Mouse (Mus musculus) inflammation-experienced regulatory T-cells, adult 6 months (primary cell): ENCODE measurements around the gene Gpr34. TPM values are rescaled to one million over a fixed set of nuclear protein-coding genes. Genes with fewer than 3 reads are reported as not detected.

Experiments
- ATAC-seq: one replicate; pipeline ENCODE4 v1.8.0; 2017
- polyA plus RNA-seq, 3 experiments: library from polyadenylated mRNA; unstranded; fragments of 100-300 nt; shearing (Covaris generic); gene quantifications; one replicate each; pipeline ENCODE4 v1.2.1; 2017

Gpr34 gene
- polyA plus RNA-seq = 10 to 100 TPM in 2 of 3 experiments, 1 to 10 TPM in 1; 5.4 to 29.1 (median 24.6) TPM

DNA sequence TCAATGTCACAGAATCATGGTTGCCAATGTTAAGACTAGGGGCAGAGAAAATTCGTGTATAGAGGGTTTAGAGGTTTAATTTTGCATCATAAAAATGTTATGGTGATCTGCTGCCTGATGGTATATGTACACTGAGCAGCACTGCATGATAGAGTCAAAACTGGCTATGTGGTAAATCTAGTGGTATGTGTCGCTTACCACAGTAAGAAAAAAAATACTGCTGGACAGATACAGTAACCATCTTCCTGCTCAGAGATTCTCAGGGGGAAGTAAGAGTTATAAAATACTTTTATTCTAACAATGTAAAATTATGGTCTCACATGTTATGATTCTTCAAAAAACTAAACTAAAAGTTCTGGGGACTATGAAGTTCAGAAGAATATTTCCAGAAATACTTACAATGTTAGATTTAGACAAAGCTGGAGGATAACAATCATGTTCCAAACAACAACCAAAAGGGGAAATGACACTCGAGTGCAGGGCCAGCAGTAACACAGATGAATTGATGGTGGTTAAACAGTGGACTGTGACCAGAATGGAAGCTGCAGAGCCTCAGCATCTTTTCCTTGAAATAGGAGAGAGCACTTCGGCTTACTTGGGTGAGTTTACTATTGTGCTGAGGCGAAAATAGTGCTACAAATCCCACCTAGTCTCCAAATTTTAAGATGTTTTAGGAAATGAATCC lies at the start of gene Gpr34:
Gene Gpr34 (plus strand): TSS at position 491 of the 685 bp plus-strand sequence.
- ATAC-seq = no peak

DNA sequence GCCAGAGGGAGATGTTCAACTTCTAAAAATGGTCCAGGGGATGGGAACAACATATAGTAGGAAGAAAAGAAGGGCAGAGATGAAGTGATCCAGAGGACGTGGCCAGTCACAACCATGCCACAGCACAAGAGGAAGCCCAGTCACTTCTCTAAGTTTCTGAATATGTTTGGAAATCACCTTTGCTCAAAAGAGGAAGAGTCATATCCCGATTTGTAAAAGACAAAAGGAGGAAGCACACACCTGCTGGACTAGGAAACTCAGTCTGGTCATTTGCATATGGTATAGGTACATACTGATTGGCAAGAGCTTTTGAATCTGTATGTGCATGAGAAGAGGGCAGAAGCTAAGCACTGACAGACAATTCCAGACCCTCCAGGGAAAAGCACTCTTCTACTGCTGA lies 32.5 kb upstream of the Gpr34 start:
- no peak for ATAC-seq

DNA sequence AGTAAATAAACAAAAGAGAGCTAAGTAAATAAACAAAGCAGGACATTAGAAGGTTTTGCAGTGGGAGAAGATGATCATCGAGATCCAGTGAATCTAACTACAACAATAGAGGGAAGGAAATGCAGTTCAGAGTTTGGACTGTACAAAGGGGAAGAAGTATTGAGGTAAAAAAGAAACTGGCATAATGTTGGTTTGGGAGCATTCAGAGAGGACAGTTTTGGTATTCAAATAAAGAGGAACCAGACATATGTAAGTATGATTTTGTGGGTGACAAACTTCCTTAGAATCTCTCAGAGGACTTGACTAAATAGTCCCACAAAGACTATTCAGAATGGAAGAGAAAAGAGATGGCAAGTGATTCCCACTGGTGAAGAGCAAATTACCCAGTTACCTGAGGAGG lies 31.9 kb upstream of the Gpr34 start:
- no peak for ATAC-seq

DNA sequence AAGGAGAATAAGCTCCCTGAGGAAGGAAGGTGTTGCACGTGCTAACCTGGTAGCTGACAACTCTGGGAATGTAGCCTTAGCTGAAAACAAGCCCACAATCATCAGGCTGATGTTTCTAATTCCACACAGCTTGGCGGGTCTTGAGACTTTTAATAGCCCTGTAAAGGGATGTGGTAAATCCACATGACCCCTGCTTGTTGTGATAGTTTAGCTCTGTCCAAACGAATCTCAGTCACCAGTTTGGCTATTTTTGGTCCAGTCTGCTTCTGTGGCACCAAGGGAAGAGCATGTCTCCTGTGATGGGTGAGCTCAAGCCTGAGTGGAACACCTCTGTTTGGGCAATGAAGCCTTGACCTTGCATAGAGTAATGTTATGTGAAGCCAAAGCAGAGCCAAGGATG lies 25.1 kb upstream of the Gpr34 start:
- ATAC-seq = no peak

DNA sequence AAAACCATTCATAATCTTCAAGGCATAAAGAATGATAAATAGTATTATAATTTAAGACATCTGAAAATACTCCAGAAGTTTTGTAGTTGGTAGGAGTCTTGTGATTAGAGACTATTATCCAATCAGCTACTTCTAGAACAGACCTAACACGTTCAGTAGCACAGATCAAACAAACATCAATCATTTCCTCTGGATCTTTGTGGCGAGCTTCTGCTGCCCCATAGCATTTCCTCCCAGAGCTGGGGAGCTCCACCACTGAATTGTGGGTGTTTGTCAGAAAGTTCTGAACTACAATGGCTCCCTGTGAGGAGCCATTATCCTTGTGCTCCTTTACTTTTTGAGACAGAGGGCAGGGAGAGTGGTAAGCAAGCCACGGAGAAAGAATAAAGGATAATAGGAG lies 24.1 kb upstream of the Gpr34 start:
- ATAC-seq = peak; percentile 71

DNA sequence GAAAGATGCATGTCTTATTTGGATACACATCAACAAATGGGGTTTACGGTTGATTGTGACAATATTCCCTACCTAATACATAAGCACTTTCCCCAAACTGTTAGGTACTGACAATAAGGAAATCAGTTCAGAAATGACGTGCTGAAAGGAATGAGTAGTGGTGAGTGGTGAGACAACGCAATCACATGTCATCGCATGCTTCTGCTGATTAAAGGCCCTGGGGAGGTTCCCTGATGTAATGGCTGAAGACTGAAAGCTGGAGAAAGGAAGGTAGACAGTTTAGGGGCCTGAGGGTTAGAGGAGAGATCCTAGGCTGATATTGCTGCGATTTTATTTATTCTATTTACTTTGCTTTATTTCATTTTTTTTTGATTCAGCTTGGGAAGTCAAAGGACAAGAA lies 20.8 kb upstream of the Gpr34 start:
- ATAC-seq = no peak

DNA sequence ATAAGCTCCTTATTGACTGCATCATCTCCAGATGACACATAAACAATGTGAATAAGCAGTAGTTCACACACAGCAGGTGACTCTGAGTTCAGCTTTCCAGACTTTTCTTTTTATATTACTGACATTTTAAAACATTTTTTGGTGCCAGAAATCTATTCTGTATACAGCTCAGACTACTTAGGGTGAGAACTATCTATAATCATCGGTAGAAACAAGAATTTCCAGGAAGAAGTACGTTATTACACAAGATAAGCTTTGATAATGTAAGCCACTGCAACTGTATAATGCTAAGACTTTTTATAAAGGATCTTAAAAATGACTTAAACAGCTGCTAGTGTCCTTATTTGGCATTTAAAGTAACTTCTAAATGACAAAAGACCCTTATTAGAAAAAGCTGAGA lies 19.8 kb upstream of the Gpr34 start:
- no peak for ATAC-seq

DNA sequence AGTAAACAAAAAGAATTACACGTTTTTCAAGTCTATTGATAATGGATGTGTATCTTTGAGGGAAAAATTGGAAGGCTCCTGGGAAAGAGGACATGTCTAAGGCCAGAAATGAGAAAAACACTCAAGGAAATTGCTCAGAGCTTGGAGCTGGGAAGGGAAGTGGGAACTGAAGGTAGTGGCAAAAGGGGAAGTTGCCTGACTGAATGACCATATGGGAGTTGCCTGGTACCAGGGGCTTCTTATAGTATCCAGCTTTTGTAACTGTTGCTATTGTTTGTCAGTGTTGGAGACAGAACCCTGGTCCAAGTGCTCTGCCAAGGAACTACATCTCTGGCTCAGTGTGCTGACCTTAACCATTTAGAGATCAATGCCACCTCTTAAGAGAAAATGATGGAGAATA lies 15.2 kb upstream of the Gpr34 start:
- no peak for ATAC-seq

DNA sequence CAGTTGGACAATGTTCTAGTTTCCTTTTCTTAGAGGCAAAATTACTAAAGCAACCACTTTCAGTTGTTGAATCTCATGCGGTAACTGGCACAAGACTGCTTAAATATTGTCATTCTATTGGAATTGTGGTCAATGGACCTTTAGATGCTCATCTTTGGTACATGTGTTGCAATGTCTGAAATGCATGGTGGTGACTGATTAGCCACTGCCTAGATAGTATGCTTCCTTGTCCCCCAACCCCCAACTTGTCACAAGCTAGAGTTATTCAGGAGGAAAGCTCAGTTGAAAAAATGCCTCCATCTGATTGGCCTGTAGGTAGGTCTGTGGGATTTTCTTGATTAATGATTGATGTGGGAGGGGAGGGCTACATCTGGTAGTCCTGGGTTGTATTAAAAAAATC lies 14.6 kb upstream of the Gpr34 start:
- ATAC-seq = no peak

DNA sequence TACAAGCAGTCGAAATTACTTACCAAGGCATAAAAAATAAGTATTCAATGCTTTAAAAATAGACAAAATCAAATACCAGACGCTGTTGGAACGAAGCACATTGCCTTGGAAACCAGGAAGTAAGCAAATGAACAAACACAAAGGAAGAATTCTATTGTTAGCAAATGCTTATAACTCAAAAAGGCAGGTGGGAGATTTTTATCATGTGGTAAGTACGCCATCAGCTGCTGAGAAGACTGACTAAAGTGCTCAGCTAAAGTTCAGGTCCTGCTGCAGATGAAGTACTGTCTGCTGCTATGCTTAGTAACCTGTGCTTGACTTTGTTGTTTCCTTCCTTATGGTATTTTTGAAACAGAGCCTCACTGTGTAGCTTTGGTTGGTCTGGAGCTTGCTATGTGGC lies 13.4 kb upstream of the Gpr34 start:
- peak; percentile 52 for ATAC-seq

DNA sequence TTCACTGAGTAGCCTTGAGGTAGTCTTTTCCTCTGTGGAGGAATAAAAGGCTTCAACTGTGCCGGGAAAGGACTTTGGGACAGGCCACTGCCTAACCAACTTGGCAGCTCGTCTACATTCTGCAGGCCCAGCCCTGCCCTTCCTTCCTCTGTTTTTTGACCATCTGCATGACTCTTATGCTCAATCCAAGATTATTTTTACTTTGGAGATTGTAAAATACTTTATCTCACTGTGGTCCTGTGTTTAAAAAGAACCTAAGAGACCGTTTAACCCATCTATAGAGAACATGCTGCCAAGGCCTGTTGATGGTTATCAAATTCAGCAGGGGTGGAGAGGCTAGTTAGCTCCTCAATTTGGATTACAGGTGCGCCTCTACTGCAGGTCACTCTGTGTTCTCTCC lies 10.4 kb upstream of the Gpr34 start:
- ATAC-seq = no peak

DNA sequence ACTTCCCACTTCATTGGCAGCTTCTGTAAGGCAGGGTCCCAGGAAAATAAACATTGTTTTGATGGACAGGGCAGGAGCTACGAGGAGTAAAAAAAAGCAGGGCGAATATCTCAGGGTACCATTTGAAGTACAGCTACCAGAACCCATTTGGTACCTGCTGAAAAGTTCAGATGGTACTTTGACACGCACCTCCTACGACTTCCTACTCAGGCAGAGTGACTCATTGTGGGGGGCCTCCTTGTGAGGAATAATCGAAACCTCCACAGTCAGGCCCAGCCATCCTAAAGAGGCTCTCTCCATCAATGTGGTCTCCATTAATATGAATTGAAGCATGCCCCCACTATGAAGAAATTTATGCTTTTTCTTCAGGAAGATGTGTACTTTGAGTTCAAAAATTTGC lies 9.2 kb upstream of the Gpr34 start:
- peak; percentile 75 for ATAC-seq

DNA sequence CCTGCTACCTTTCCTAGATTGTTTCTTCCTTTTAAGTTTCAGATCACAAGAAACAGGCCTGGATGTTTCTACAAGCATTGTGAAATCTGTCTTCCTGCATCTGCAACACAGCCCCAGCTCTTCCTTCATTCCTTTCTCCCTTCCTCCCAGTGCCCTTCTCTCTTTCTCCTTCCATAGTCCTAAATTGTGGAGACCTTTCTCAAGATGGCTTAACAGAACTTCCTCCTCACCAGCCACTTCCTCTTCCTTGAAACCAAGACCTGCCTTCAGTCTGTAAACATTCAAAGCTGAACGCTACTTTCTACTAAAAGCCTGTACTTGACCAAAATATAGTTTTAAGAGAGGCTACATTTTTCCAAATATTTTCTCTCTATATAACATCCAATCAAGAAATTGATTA lies 4.5 kb downstream of the Gpr34 start:
- ATAC-seq = no peak

DNA sequence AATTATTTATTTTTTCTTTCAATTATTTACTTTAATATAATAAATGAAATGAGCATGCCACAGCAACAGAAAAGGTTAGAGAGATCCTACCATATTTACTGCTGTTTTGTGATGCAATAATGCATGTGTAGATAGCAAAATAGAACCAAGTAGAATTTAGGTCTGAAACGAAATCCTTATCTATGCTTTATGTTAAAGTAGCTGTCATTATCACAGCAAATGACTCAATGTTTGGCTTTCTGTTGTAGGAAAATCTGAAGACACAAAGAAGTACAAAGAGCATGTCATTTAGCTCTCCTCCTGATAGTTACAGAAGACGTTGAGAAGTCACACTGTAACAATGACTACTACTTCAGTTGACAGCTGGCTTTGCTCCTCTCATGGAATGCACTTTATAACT lies 7.0 kb downstream of the Gpr34 start:
- no peak for ATAC-seq

DNA sequence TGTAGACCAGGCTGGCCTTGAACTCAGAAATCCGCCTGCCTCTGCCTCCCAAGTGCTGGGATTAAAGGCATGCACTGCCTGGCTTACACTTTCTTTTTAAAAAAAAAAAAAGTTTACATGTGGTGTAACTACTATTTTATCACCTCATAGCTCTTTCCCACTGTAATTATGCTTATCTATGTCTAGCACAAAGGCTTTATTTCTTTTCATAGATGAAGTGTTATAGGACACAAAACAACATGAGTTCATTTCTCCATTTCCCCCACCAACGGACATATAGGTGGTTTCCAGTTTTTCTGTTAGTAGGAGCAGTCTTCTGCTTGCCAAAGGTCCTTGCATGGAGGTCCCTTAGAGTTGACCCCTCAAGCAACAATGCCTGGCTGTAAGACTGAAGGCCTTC lies 20.0 kb downstream of the Gpr34 start:
- ATAC-seq = no peak

DNA sequence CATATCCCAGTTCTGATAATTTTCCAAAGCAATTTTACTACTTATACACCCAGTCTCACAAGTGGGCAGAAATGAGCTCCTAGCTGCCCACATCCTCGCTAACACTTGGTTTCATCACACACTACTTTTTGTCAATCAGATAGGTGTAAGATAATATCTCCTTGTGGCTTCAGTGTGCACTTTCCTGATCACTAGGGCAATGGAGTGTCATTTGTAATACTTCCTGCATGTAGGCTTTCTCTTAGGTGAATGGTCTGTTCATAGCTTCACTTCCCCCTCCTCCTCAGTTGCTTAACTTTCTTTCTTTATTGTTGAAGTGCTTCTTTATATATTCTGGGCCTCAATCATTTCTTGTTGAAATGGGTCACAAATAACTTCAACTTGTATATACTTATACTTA lies 20.4 kb downstream of the Gpr34 start:
- peak; percentile 54 for ATAC-seq

DNA sequence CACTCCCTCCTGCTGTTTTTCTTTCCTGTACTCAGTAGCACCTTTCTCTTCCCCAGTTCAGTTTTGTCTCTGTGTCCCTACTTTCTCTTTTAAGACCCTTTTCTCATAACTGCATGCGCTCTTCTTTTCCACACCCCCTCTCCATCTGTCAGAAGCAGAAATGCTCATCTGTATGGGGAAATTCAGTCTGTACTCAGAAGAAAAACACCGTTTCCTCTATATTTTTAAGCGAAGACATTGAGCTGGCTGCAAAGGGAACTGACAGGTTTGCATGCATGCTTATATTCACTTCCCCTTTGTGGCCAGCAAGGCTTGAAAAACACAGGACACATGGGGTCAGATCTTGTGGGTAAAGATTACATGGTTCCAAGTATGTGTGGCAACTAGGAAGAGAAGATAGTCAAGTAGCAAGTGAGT lies 23.1 kb downstream of the Gpr34 start:
- ATAC-seq = peak; percentile 15

DNA sequence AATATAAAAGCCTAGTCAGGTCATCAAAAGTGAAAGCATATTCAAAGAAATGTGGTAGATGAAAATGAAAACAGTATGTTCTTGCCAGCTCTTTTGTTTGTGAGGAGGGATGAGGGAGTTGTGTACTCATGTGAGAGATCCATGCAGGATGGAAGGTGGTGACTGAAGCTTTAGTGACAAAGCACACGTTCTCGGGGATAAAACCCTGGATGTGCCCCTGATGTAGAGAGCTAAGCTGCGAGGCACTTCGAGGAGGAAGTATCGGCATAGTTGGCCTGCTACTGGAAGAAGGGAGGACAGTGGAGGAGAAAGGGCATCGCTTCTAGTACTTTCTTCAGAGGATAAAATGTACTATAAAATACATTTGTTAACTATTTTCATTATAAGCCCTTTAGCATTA lies 24.0 kb downstream of the Gpr34 start:
- ATAC-seq = no peak

DNA sequence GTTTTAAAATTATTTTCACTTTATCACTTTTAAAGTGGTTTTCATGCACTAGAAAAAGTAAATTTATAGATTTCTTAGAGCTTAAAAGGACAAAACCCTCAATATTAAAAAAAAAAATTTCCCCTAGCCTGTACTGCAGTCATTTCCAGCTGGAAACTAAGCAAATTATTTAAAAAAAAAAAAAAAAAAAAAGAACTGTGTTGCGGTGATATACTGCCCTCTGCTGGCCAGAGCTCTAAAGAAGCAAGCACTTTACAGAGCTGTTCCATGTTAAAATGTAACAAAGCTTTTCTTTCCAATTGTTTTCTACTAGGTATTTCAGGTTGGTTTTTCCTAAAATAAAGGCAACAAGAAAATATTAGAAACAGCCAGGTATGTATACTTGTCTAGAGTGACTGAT lies 24.8 kb downstream of the Gpr34 start:
- ATAC-seq = peak; percentile 47

DNA sequence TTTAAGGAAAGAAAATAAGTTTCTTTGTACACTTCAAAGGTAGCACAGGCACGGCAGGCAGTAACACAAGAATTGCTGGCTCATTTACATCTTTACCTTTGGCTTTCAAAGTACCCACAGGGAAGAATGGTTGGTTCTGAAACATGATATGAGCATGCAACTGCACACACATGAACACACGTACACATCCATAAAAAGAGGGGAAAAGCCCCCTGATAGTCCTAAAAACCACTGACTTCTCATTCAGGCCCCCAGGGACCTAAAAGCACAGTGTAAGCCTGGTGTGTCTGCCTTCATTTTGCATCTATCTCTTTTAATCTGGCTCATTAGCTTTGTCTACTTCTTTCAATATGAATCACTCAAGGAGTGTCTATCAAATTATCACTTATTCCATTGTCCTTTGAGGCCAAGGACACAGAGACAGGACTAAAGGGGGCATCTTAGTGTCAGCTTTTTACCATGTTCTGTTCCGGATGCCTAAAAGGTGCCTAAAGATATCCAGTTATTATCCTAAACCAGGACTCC lies 26.8 kb downstream of the Gpr34 start:
- ATAC-seq = no peak

DNA sequence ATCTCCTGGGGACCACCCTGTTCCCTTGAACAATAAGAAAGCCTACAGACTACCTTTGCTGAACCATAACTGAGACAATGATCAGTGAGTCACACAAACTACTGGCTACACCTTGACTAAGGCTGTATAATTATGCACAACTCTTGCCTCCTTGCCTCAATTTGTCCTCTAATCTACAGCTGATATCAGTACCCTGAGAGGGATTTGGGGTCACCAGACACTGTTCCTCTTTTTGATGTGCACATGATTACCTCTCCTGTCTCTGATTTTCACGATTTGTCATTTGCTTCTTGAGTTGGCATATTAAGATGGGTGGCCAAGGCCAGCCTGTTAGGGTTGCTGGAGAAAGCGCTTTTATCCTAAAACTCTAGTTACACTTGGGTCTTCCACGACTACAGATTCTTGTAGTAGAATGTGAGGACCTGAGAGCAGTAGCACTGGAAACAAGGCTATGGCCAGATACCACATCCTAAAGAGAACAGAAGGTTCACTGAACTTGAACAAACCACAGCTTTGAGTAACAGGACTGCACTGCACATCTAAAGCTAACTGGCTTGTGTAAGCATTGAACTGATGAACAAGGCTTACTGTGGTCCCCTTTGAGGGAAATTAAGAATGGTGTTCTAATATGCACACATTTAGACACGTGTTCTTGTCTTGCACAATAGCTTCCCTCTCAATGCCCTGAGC lies 27.5 kb downstream of the Gpr34 start:
- no peak for ATAC-seq

DNA sequence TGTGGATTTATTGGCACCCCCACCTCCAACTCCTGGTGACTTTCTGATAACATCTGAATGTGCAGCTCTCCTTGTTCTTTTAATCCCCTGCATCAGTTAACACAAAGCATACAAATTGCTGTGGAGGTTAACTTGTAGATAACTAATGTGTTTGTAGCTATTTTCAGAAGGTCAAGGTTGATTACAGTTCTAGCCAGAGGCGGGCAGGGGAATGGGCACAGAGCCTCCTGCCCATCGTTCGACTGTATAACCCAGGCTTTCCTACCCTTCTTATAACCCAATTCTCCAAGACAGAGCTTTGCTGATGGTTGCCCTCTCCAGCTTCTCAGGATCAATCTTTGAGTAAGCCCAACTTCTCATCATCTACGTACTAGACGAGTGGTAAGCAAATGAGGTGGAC lies 29.2 kb downstream of the Gpr34 start, which contains the start of gene Gpr82:
Gene Gpr82 (plus strand): TSS at position 301 of the 400 bp plus-strand sequence.
- ATAC-seq = no peak

DNA sequence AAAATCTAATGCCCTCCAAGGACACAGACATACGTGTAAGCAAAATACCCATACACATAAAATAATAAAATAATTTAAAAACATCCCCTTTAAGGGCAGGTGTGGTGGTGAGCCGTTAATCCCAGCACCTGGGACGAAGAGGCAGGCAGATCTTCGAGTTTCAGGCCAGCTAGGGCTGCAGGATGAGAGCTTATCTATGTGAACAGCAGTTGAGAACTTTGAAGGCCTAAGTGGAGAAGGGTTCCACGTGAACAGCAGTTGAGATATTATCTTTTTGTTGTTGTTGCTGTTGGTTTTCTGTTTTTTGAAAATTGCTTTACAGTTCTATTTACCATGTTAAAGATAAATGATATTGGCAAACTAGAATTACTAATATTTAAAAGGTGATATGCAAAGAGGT lies 37.0 kb downstream of the Gpr34 start:
- no peak for ATAC-seq

DNA sequence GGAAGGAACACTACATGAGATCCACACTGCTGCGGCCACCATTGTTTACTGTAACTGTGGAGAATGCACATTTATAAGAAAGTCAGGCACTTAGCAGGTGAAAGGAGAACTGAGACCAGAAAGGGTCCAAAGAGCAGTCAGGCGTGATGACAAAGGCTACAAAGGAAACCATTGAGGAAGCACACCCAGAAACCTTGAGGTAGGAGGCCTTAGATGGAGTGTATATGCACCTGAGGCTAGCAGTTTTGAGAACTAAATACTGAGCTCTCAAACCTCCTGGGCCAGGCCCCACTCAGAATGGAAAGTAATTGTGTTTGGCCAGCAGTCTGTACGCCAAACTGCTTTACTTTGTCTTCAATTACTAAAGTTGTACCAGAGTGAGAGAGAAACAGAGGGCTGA lies 38.5 kb downstream of the Gpr34 start:
- ATAC-seq = no peak
